Mouse (Mus musculus) monocyte, adult 2 months (primary cell): ENCODE results near the gene Dnajb14.
"Not testable (repeated sequence)": the region's sequence is repeated elsewhere in the genome, so short reads cannot be mapped to it uniquely, and the experiment has no call there.

Source experiments
- DNase-seq, 2 experiments: peaks; one replicate each; pipeline ENCODE4 v3.0.0; 2022; ENCODE audit warnings: low spot score in 2 of 2, low read depth in 1 of 2

Dnajb14 gene

GRCm38 (mm10) chr3:137867437-137868093, at the start of gene Dnajb14:
Gene Dnajb14 (plus strand): TSS chr3:137867675.
- peak in 1 of 2 experiments; percentile 35 for DNase-seq

DNA sequence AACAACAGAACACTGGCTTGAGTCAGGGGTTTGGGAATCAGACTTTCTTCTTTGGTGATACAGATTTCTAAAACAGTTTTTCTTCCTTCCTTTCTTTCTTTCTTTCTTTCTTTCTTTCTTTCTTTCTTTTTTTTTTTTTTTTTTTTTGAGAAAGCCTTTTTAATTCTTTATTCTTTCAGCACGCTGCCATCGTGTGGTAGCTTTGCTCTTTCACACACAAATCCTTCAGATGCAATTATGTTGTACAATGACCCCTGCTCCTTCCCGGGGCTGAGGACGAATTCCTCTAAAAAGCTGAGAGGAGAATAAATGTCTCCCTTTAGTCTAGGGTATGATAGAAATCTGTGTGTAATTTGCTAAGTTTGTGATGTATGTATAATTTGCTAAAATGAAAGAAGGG, 48.8 kb upstream of the Dnajb14 start:
- DNase-seq = no peak

GRCm38 (mm10) chr3:137820688-137821467, 46.6 kb upstream of the Dnajb14 start:
- DNase-seq = no peak

DNA sequence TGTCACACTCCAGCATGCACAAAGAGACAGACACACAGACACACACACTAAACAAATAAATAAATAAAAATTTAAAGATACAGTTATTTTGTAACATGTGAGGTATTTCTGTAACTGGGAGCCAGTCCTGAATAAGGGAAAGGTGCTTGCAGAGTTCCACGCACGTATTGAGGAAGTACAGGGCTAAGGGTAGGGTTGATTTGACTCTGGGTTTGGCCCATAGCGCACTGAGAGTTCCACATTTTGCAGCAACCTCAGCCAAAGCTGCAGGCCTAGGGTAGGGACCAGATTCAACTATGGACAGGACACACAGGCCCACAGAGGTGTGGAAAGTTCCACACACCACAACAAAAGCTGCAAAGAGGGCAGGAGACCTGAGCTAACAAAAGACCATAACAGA, 44.2 kb upstream of the Dnajb14 start:
- DNase-seq = no peak

DNA sequence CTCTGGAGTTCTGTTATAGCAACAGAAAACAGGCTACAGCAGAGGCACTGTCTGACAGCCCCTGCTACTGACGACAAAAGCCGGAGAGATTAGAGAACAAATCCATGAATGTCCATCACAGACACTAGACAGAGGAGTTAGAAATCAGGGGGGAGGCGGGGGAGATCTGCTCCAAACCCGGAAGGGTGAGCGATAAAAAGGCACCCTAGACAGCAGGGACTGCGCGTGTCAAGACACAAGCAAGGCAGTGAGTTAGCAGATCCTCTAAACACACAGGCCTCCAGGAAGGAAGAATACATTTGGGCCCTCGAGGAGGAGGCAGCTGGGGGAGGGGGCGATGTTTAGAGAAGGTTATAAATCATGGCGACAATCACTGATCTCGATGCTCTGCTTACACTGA, 39.8 kb upstream of the Dnajb14 start:
- no peak for DNase-seq

GRCm38 (mm10) chr3:137831156-137831555, 36.3 kb upstream of the Dnajb14 start:
- no peak for DNase-seq

DNA sequence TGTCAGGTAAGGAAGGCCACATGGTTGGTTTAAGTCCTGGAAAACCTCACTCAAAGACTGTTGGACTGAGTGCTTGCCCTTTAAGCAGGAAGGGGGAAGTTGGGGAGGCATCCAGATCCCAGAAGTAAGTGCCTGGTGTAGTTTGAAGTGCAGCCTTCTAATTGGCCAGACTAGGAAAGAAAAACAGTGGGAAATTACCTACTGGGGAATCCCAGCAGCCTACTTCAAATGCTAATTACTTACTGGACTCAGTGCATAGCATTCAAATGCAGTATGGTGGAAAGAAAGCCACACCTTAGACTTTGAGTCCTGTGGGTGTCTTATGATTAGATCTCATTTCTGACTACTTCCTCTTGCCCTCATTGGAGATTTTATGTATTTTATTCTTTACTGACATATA, 34.3 kb upstream of the Dnajb14 start:
- DNase-seq = no peak

DNA sequence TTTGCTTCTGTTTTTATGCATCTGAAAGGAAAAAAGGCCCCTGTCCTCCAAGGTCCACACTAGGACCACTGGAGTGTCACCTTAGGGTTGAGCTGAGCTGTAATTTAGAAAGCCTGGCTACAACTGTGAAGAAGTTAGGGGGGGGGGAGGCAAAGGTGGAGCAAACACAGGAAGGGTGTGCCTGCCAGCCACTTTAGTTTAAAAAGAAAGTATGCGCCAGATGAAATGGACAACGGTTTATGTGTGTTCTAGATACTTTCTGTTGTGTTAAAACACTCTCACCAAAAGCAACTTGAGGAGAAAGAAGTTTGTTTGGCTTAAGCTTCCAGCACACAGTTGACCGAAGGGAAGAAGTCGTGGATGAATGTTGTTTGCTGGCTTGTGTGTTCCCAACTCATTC, 33.8 kb upstream of the Dnajb14 start:
- no peak for DNase-seq

- no peak for DNase-seq
These were observed 30.9 kb upstream of the Dnajb14 start for GRCm38 (mm10) chr3:137836543-137836942.

DNA sequence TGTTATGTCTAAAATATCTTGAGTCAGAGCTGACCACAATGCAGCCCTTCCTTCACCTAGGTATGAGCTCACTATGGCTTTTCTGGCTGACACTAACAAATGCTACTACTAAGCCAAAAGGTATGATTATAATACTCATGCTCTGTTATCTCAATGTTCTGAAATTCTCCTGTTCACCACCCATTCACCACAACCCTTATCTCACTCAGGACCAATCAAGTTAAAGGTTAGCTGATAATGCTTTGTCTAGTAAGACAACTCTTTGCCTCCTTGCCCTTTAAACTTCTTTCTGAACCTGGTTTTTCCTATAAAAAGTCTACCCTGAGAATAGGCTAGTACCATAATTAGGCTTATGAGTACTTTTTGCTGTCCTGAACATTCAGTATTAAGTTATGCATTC, 29.3 kb upstream of the Dnajb14 start:
- no peak for DNase-seq

DNA sequence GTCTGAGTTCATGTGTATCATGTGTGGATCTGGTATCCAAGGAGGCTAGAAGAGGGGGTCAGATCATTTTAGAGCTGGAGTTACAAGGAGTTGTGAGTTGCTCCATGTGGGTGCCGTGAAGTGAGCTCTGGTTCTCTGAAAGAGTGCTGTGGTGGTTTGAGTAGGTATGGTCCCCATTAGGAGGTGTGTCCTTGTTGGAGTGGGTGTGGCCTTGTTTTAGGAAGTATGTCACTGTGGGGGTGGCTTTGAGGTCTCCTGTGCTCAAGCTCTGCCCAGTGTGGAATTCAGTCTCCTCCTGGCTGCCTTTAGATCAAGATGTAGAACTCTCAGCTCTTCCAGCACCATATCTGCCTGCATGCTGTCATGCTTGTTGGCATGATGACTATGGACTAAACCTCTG, 24.5 kb upstream of the Dnajb14 start:
- no peak for DNase-seq

- DNase-seq = no peak
These were observed 23.2 kb upstream of the Dnajb14 start for GRCm38 (mm10) chr3:137844263-137844662.

DNA sequence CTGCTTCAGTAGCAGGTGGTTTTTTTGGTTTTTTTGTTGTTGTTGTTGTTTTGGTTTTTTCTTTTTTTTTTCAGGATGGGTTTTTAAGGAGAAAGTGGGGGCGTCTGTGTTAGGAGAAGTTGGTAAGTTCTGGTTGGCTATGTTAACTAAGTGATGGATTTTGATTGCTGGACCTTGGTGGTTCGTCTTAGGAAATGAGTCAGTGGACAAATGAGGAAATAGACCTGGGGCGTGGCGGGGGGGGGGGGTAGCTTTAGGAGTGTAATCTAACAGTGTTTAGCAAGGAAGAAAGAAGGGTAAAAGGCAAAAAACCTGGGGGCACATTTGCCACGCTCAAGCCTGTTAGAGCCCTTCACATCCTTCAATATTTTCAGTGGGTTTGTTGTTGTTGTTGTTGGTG, 20.9 kb upstream of the Dnajb14 start:
- no peak for DNase-seq

- DNase-seq = peak; percentile 51 to 70
These were observed 19.1 kb upstream of the Dnajb14 start for GRCm38 (mm10) chr3:137848354-137848753.

DNA sequence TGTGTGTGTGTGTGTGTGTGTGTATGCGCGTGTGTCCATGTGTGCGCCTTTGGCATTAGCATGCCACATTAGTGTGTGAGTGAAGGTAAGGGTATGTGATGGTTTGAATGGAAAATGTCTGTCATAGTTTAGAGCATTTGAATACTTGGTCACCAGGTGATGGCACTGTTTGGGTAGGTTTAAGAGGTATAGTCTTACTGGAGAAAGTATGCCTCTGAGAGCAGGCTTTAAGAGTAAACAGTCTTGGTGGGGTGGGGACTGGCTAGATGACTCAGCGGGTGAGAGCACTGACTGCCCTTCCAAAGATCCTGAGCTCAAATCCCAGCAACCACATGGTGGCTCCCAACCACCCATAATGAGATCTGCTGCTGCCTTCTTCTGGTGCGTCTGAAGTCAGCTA, 17.8 kb upstream of the Dnajb14 start:
- DNase-seq = no peak

- no peak for DNase-seq
These were observed 16.3 kb upstream of the Dnajb14 start for GRCm38 (mm10) chr3:137851196-137851595.

DNA sequence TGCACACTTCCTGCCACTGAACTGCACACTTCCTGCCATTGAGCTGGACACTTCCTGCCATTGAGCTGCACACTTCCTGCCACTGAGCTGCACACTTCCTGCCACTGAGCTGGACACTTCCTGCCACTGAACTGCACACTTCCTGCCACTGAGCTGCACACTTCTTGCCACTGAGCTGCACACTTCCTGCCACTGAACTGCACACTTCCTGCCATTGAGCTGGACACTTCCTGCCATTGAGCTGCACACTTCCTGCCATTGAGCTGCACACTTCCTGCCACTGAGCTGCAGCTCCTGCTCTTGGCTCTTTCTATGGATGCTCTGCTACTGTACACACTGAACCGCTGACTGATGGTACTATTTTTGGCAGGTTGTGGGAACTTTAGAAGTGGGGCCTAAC, 14.5 kb upstream of the Dnajb14 start:
- not testable (repeated sequence) for DNase-seq

DNA sequence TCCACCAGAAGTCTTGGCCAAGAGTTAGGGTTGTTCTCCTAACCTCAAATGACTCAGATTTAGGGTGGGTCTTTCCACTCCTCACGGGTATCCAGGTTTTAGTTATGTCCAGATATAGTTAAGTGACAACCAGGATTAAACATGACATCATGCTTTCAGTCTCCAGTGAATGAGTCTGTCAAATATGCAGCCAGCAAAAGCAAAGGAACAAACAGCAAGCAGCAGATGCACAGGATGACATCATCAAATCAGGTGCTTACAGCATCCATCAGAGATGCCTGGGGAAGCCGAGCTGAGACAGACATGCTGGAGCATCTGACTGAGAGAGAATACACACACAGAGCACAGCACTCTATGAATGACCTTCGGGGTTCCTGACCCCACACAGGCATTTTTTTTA, 12.1 kb upstream of the Dnajb14 start:
- no peak for DNase-seq

- DNase-seq = no peak
These were observed 11.4 kb upstream of the Dnajb14 start for GRCm38 (mm10) chr3:137856061-137856460.

DNA sequence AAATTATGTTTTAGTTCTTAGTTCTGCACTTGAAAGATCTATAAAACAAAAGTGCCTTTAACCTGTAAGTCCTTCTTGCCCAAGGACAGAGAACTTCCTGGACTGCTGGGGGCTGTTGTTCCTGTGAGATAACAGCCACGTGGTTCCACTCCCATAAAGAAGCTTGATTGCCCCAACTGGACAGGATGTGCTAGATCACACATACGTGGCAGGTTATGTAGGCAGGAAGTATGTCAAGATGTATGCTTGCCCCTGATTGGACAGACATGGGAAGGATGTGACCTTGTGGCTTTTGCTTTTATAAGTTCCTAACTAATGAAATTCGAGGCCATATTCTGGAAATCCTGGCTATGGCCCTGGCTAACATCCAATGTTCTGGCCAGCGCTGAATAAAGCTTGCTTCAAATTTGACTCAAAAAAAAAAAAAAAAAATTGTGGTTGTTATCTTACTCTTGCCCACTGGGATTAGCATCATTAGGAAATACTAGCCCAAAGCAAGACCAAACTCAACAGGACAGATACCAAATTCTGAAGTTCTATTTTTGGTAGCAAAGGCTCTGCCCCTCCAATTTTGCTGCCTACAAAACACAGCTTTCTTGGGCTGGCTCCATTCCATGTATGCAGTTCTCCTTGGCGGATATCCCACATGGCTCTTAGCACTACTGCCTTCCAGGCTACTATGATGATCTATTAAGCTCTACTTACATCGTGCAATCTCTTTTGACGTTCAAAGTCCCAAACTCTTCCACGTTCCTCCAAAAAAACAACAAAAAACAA, 6.9 kb upstream of the Dnajb14 start:
- no peak for DNase-seq

- no peak for DNase-seq
These were observed 6.0 kb upstream of the Dnajb14 start for GRCm38 (mm10) chr3:137861436-137861835.

- no peak for DNase-seq
These were observed 4.9 kb upstream of the Dnajb14 start for GRCm38 (mm10) chr3:137862600-137862999.
